Mouse (Mus musculus) thymus, adult 2 months (tissue): ENCODE data around the gene Gm26938. TPM values are rescaled to one million over a fixed set of nuclear protein-coding genes. Genes with fewer than 3 reads are reported as not detected.

ENCODE experiments used
- DNase-seq: peaks from one replicate; pipeline ENCODE4 v3.0.0; 2021
- H3K27ac ChIP-seq: fragments of 200-500 bp; 2 replicates; pipeline ENCODE4 v1.5.1; 2012; ENCODE audit warnings: low read length, control low read depth; ENCODE audit not compliant: control insufficient read depth, insufficient read depth
- H3K27me3 ChIP-seq: fragments of 200-500 bp; 2 replicates; pipeline ENCODE4 v1.6.1; 2012; ENCODE audit warnings: mild to moderate bottlenecking, low read length, moderate library complexity, mixed read lengths; ENCODE audit not compliant: control insufficient read depth, insufficient read depth
- H3K36me3 ChIP-seq: fragments of 200-500 bp; 2 replicates; pipeline ENCODE4 v1.6.1; 2012; ENCODE audit warnings: mild to moderate bottlenecking, low read length, moderate library complexity; ENCODE audit not compliant: control insufficient read depth, insufficient read depth
- H3K4me1 ChIP-seq: fragments of 200-500 bp; replicated peaks from 2 replicates; pipeline ENCODE4 v1.6.1; 2012; ENCODE audit warnings: low read length; ENCODE audit not compliant: control insufficient read depth, insufficient read depth
- H3K4me3 ChIP-seq: fragments of 200-500 bp; 2 replicates; pipeline ENCODE4 v1.5.1; 2012; ENCODE audit warnings: mild to moderate bottlenecking, low read length, control low read depth, moderate library complexity; ENCODE audit not compliant: control insufficient read depth, insufficient read depth
- CTCF ChIP-seq: fragments of 200-500 bp; IDR thresholded peaks from 2 replicates; pipeline ENCODE4 v1.5.1; 2012; ENCODE audit warnings: mild to moderate bottlenecking, control low read depth, low read length, moderate library complexity, borderline replicate concordance; ENCODE audit not compliant: control insufficient read depth, poor library complexity, insufficient read depth; ENCODE audit errors: extremely low read depth
- POLR2A ChIP-seq: fragments of 200-500 bp; IDR thresholded peaks from 2 replicates; pipeline ENCODE4 v1.6.1; 2012; ENCODE audit warnings: mild to moderate bottlenecking, low read length, control low read depth, moderate library complexity; ENCODE audit not compliant: control insufficient read depth, poor library complexity, insufficient read depth; ENCODE audit errors: extremely low read depth
- whole genome bisulfite sequencing: fragments of 180-500 bp; shearing (Covaris S2); methylation state at CpG from one replicate; pipeline ENCODE4 v1.1.7; 2018; 5-methylcytosine and 5-hydroxymethylcytosine counted together
- polyA plus RNA-seq: library from polyadenylated mRNA; depleted of rRNA; stranded (reverse); fragments of >200 nt; gene quantifications from 2 replicates; pipeline ENCODE4 v1.2.3, GENCODE M21; 2012

Gene Gm26938
- polyA plus RNA-seq, 1 experiment: not detected

DNA sequence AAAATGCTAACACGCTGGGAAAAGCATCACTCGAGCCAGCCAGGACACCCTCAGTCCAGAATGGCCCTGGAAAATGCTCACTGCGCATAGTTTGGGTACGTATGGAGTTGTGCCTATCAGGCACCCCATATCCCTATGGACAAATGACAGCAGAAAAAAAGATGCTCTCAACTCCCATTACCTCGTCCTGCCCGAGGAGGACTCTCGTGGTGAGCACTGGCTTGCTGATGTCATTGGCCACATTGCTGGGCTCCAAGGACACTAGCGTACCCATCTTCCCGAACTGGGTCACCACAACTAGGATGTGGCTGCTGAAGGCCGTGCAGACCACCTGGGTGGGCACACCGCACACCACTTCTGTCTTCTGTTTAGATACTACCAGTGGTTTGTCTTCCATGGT lies 260 bp downstream of the Gm26938 start:
- WGBS: 44% methylated on average over 11 of the region's 11 CpGs
- no peak for DNase-seq
- Histone ChIP-seq H3K36me3 (0 out of 2 replicates have a peak, but pooled peaks cover 9% of the 10 kb centered on the region), H3K27ac (no peak overlapping the region), H3K4me1 (peaks cover 12% of the 10 kb centered on the region), H3K27me3 (no peaks in the 10 kb centered on the region), H3K4me3 (peak overlapping the region; percentile 99)
- no peak for TF ChIP-seq CTCF

DNA sequence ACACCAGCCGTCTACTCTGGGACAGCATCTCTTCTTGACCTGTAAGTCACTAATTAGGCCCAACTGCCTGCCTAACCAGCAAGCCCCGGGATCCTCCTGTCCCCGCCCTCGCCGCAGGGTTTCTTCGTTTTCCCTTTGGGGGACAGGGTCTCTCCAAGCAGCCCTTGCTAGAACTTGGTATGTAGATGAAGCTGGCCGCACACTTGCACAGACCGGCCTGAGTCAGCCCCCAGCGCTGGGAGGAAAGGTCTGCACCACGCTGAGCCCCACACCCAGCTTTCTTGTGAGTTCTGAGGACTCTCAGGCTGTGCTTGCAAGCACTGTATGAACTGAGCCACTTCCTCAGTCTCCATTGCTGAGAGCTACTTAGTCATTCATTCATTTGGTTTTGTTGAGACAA lies 1.7 kb downstream of the Gm26938 start:
- no peaks in the 10 kb centered on the region for H3K27me3 ChIP-seq
- no peak overlapping the region for H3K27ac ChIP-seq
- H3K36me3 ChIP-seq: 0 out of 2 replicates have a peak, but pooled peaks cover 9% of the 10 kb centered on the region
- H3K4me3 ChIP-seq: no peak overlapping the region
- 96% methylated on average over 10 of the region's 10 CpGs for WGBS
- H3K4me1 ChIP-seq: peaks cover 7% of the 10 kb centered on the region
- DNase-seq: no peak
- no peak for TF ChIP-seq CTCF
- TF ChIP-seq POLR2A: no peak

DNA sequence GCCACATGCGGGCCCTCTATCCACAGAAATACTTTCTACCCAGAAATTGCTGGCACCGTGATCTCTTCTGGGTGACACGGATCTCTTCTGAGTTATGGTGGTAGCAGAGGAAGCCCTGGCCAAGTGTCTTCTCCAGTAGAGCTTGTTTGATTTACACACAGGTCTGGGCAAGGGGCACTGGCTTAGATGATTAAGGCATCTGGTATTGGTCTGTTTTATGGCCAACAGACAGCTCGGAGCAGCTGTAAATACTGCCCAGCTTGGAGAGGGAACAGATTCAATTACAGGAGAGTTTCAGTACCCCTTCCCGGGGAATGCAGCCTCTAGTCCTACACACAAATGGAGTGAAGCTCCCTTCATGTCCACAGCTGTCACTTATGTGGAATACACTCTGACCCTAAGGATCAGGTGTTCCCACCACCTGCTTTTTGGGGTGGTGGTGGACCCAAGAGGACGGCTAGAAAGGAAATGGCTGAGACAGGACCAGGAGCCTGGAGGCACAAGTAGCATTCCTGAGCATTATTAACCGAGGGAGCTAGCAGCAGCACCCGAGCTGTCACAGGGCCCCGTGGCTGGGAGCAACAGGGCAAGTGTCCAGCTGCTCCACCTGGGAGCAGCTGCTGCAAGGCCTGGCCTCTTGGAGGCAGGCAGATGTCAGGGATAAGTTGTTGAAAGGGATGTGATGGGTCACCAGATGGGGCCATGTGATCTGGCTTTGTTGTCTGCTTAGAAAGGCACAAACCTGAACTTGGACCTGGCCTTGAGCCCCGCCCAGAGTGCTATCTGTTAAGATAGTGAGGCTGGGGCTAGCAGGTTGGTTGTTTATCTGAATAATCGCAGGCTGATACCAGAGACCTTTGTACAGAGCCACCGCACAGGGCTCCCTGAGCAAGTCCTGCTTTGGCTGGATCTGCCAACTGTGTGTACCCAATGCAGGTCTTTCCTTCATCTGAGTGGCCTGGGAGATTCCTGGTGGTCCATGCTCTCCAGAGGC lies 4.4 kb downstream of the Gm26938 start:
- Histone ChIP-seq H3K27ac (no peak overlapping the region), H3K36me3 (0 out of 2 replicates have a peak, but pooled peaks cover 9% of the 10 kb centered on the region), H3K27me3 (no peaks in the 10 kb centered on the region), H3K4me1 (peaks cover 7% of the 10 kb centered on the region), H3K4me3 (no peak overlapping the region)
- DNase-seq: no peak
- no peak for TF ChIP-seq CTCF
- no peak for TF ChIP-seq POLR2A
- WGBS: 91% methylated on average over 12 of the region's 12 CpGs

DNA sequence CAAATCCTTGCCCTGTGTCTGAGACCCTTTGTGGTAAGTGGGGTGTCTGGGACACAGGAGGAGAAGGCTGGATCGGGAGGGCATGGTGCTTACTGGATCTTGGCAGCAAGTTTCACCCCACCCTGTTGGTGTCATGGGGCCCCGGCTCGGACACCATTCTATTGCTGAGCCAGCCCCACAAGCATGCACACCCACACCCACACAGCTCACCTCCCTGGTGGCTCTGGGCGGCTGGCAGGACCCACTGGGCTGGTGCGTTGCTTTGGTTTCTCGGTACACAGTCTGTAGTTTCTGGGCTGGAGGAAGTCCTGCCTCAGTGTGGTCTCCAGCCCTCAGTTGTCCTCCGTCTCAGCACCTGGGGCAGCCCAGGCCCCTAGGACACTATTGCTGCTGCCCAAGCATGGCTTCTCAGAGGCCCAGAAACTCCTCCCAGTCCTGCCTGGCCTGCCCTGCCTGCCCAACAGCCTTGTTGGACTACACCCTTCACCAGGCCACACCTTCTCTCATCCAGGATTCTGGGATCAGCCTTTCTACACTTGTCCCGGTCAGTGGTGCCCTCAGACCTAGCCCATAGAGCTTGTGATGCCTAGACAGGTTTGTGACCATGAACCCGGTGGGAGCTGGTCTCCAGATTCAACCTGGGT lies 6.5 kb downstream of the Gm26938 start, which contains the start of gene Tmem184a:
Gene Tmem184a, minus strand, starts transcription at position 380 of the 644 bp plus-strand sequence.
- Histone ChIP-seq H3K27me3 (no peaks in the 10 kb centered on the region), H3K4me3 (no peak within 1 kb of the TSS), H3K36me3 (0 out of 2 replicates have a peak, but pooled peaks cover 9% of the 10 kb centered on the region), H3K4me1 (no peaks in the 10 kb centered on the region), H3K27ac (no peak within 1 kb of the TSS)
- 91% methylated on average over 9 of the region's 9 CpGs for WGBS
- TF ChIP-seq CTCF (no peak), POLR2A (no peak)
- DNase-seq: no peak

DNA sequence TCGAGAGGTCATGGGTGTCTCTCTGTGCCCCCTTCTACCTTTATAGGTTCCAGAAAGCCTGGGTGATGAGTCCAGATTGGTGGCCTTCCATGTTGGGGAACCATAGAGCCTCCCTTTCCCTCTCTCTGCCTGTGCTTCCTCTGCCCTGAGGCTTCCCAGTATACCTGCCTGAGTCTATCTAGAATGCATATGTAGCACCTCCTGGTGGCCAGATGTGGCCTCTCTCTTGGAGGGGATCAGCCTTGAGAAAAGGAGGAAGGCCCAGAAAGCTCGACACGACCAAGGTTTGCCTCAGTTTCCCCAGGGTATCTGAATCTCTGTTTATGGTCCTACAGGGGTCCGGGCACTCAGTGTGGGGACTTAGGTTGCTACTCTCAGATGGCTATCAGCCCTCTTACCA lies 7.4 kb downstream of the Gm26938 start:
- WGBS: 48% methylated on average over 4 of the region's 4 CpGs
- TF ChIP-seq CTCF (no peak), POLR2A (no peak)
- Histone ChIP-seq H3K36me3 (0 out of 2 replicates have a peak, but pooled peaks cover 9% of the 10 kb centered on the region), H3K27me3 (no peaks in the 10 kb centered on the region), H3K27ac (no peak overlapping the region), H3K4me1 (no peaks in the 10 kb centered on the region), H3K4me3 (no peak overlapping the region)
- peak; percentile 67 for DNase-seq

DNA sequence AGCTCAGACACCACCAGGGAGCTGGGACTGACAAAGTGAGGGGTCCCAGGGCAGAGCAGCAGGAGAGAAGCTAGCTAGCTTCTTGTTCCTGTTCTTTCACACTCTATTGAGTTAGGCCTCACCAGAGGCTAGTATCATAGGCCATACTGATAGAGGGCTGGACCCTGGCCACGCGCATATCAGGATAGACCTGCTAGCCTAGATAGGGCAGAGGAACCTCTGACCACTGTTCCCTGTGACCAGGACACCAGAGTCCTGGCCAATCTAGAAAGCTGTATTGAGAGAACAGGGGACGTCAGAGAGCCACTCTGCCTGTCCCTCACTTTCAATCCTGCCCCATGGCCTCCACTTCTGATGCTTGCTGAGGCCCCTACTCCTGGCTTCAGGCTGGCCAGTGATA lies 8.2 kb downstream of the Gm26938 start:
- TF ChIP-seq CTCF (no peak), POLR2A (no peak)
- no peak for DNase-seq
- Histone ChIP-seq H3K27ac (no peak overlapping the region), H3K27me3 (no peaks in the 10 kb centered on the region), H3K4me1 (no peaks in the 10 kb centered on the region), H3K36me3 (0 out of 2 replicates have a peak, but pooled peaks cover 9% of the 10 kb centered on the region), H3K4me3 (no peak overlapping the region)
- WGBS: 95% methylated on average over 3 of the region's 3 CpGs
